Mouse (Mus musculus): ENCODE data around the gene Neurl4. TPM values are rescaled to one million over a fixed set of nuclear protein-coding genes. Genes with fewer than 3 reads are reported as not detected.

The Neurl4 gene
- total and polyA plus RNA-seq, 3 experiments, result 31.5 to 47.1 (median 42.6) TPM

DNA sequence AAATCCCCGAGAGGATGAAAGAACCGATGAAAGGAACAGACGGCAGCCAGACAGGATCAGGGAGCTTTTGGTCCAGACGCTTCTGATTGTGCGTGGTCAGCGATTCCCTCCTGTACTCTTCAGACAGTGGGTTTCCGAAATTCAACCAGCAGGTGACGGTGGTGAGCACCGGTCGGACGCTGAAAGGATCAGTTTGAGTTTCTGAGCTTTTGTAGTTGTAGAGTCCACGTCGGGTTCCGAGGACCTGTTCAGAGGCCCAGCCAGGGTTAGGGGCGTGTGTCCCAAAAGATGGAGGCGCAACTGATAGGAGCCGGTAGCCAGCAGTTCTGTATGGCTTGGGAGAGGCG lies 20.4 kb upstream of the Neurl4 start:
- no peak for DNase-seq

GRCm38 (mm10) chr11:69880853-69881603 lies 19.8 kb upstream of the Neurl4 start, which contains the start of gene Kctd11:
Gene Kctd11, minus strand, starts transcription at chr11:69881406.
- intact Hi-C loops (cut with DNase I), result loop anchor here (1.0 to 2.0 kb wide), 2 partner anchors 40 to 68 kb away; partner anchors contain the start of gene Eif5a
- WGBS, result under 1% methylated on average over 46 of the region's 46 CpGs
- Histone ChIP-seq H3K27ac (peak within 1 kb of the TSS; percentile 81), H3K9ac (ENCODE audit: low read depth, low read length) (peak within 1 kb of the TSS; percentile 68), H3K4me3 (peak within 1 kb of the TSS; percentile 77), H3K27me3 (ENCODE audit: control insufficient read depth, insufficient read depth, low read length) (no peaks in the 10 kb centered on the region), H3K79me2 (replicated peaks; ENCODE audit: control insufficient read depth, insufficient read depth, low read length) (no peaks in the 10 kb centered on the region), H3K36me3 (ENCODE audit: control insufficient read depth, insufficient read depth, low read length) (no peaks in the 10 kb centered on the region), H3K4me1 (ENCODE audit: control insufficient read depth, insufficient read depth, low read length) (peaks cover 5% of the 10 kb centered on the region)
- peak; percentile 96 for DNase-seq
- TF ChIP-seq POLR2A (IDR thresholded peaks at IDR 0.05; ENCODE audit: insufficient read depth, low read depth, low read length) (peak; percentile 98), CTCF (IDR thresholded peaks at IDR 0.05) (peak; percentile 57), EP300 (IDR thresholded peaks at IDR 0.05; ENCODE audit: insufficient read depth, low read depth, low read length) (no peak; the same call in 1 of the 2 replicates)

More for the DNA sequence above, 20.4 kb upstream of the Neurl4 start:
- no peaks in the 10 kb centered on the region for H3K79me2 ChIP-seq (replicated peaks; ENCODE audit: control insufficient read depth, insufficient read depth, low read length)
- peak; percentile 94 for TF ChIP-seq CTCF (IDR thresholded peaks at IDR 0.05)
- TF ChIP-seq POLR2A (IDR thresholded peaks at IDR 0.05; ENCODE audit: insufficient read depth, low read depth, low read length), result no peak
- H3K27me3 ChIP-seq (ENCODE audit: control insufficient read depth, insufficient read depth, low read length), result no peaks in the 10 kb centered on the region
- peak overlapping the region; percentile 68 for H3K9ac ChIP-seq (ENCODE audit: low read depth, low read length)
- peaks cover 6% of the 10 kb centered on the region for H3K4me1 ChIP-seq (ENCODE audit: control insufficient read depth, insufficient read depth, low read length)
- WGBS, result under 1% methylated on average over 18 of the region's 18 CpGs
- no peaks in the 10 kb centered on the region for H3K36me3 ChIP-seq (ENCODE audit: control insufficient read depth, insufficient read depth, low read length)
- intact Hi-C loops (cut with DNase I), result loop anchor here (1.0 to 2.0 kb wide), 2 partner anchors 40 to 69 kb away; partner anchors contain the start of gene Eif5a
- H3K4me3 ChIP-seq, result peak overlapping the region; percentile 77
- H3K27ac ChIP-seq, result peak overlapping the region; percentile 81

DNA sequence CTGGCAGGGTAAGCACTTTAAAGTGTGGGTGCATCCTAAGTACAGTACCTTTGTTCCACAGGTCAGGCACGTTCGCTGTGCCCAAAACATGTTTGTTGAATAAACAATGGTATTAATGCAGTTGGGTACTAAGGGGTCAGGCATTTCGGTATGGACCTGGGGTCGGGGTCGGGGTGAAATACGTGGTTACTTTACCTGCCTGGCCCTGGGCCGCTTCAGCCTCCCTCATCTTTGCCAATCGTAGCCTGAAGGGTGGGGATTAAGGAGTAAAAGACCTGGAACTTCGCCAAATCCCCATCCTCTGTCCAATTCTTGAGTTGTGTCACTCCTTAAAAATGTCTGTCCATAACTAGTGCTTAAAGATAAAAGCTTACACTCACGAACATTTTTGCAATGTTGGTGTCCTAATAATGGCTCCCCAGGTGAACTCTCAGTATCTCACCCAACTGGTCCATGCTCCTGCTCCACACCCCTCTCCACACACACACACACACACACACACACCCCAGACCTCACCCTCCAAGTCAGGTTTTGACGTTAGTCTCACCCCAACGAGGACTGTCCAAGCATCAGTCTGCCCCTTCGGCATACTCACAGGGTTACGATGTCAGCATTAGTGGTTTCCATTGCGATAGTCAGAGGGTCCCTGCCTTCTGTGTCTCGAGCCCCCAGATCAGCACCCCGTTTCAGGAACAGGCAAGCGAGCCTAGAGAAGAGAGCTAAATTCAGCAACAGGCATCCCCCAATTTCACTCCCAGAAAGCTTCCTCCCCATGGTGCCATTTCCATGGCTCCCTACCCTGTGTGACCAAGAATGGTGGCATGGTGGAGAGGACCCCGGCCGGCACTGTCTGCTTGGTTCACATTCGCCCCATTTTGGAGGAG lies 18.8 kb upstream of the Neurl4 start:
- 63% methylated on average over 21 of the region's 21 CpGs for WGBS
- Histone ChIP-seq H3K9ac (ENCODE audit: low read depth, low read length) (peak overlapping the region; percentile 64), H3K4me1 (ENCODE audit: control insufficient read depth, insufficient read depth, low read length) (peaks cover 3% of the 10 kb centered on the region), H3K27ac (peak overlapping the region; percentile 81), H3K36me3 (ENCODE audit: control insufficient read depth, insufficient read depth, low read length) (no peaks in the 10 kb centered on the region), H3K79me2 (replicated peaks; ENCODE audit: control insufficient read depth, insufficient read depth, low read length) (no peaks in the 10 kb centered on the region), H3K4me3 (peak overlapping the region; percentile 77), H3K27me3 (ENCODE audit: control insufficient read depth, insufficient read depth, low read length) (no peaks in the 10 kb centered on the region)
- TF ChIP-seq POLR2A (IDR thresholded peaks at IDR 0.05; ENCODE audit: insufficient read depth, low read depth, low read length) (no peak), CTCF (IDR thresholded peaks at IDR 0.05) (no peak)
- DNase-seq, result no peak
- intact Hi-C loops (cut with DNase I), result loop anchor here (2.0 kb wide), 1 partner anchor 39 kb away; the partner anchor contains the start of gene Eif5a

- H3K9ac ChIP-seq (ENCODE audit: low read depth, low read length), result no peak overlapping the region
- no peak overlapping the region for H3K27ac ChIP-seq
- no peaks in the 10 kb centered on the region for H3K79me2 ChIP-seq (replicated peaks; ENCODE audit: control insufficient read depth, insufficient read depth, low read length)
- H3K27me3 ChIP-seq (ENCODE audit: control insufficient read depth, insufficient read depth, low read length), result no peaks in the 10 kb centered on the region
- TF ChIP-seq POLR2A (IDR thresholded peaks at IDR 0.05; ENCODE audit: insufficient read depth, low read depth, low read length) (no peak), CTCF (IDR thresholded peaks at IDR 0.05) (peak; percentile 65), EP300 (IDR thresholded peaks at IDR 0.05; ENCODE audit: insufficient read depth, low read depth, low read length) (no peak)
- no peak for DNase-seq
- H3K36me3 ChIP-seq (ENCODE audit: control insufficient read depth, insufficient read depth, low read length), result no peaks in the 10 kb centered on the region
- H3K4me3 ChIP-seq, result no peak overlapping the region
- 72% methylated on average over 4 of the region's 4 CpGs for WGBS
- intact Hi-C loops (cut with DNase I), result no loop called here
- peaks cover 5% of the 10 kb centered on the region for H3K4me1 ChIP-seq (ENCODE audit: control insufficient read depth, insufficient read depth, low read length)
These were observed 17.8 kb upstream of the Neurl4 start for GRCm38 (mm10) chr11:69883066-69883465.

DNA sequence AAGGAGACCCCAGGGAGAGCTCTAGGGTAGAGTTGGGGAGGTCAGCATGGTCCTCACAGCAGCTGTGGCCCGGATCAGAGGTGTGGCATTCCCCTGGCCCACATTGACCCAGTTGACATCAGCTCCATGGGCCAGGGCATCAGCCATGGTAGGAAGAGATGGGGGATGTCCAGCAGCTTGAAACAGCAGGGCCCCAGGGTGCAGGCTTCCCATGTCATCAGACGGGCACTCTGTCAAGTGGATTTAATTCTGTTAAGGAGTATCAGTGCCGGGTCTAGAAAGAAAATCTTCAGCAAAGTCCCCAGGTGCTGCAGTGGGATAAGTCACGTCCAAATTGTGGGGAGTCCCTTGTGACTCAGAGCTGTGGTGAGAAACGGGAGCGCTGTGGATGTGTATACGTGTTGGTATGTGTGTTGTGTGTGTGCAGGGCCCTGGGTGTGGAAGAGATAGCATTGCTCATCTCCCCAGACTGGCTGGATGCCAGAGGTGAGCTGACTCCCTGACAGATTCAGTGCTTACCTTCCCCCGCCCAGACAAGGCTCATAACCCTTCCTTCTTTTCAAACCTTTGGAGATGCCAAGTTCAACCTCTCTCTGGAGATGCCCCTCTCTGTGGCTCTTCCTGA lies 17.2 kb upstream of the Neurl4 start:
- no peak overlapping the region for H3K4me3 ChIP-seq
- intact Hi-C loops (cut with DNase I), result no loop called here
- no peaks in the 10 kb centered on the region for H3K36me3 ChIP-seq (ENCODE audit: control insufficient read depth, insufficient read depth, low read length)
- no peaks in the 10 kb centered on the region for H3K79me2 ChIP-seq (replicated peaks; ENCODE audit: control insufficient read depth, insufficient read depth, low read length)
- TF ChIP-seq CTCF (IDR thresholded peaks at IDR 0.05) (no peak), EP300 (IDR thresholded peaks at IDR 0.05; ENCODE audit: insufficient read depth, low read depth, low read length) (no peak), POLR2A (IDR thresholded peaks at IDR 0.05; ENCODE audit: insufficient read depth, low read depth, low read length) (no peak)
- DNase-seq, result peak in 1 of 2 experiments; percentile 14
- 81% methylated on average over 8 of the region's 8 CpGs for WGBS
- peaks cover 5% of the 10 kb centered on the region for H3K4me1 ChIP-seq (ENCODE audit: control insufficient read depth, insufficient read depth, low read length)
- peak overlapping the region; percentile 67 for H3K27ac ChIP-seq
- H3K9ac ChIP-seq (ENCODE audit: low read depth, low read length), result no peak overlapping the region
- no peaks in the 10 kb centered on the region for H3K27me3 ChIP-seq (ENCODE audit: control insufficient read depth, insufficient read depth, low read length)
